Mouse (Mus musculus) embryonic stem cell, embryonic (primary cell): ENCODE results near the gene Magea1.
"Not testable (repeated sequence)": the region's sequence is repeated elsewhere in the genome, so short reads cannot be mapped to it uniquely, and the experiment has no call there.

Source experiments
- CTCF ChIA-PET, 4 experiments: fragments of 300-600 bp in 2 of 4; fragments of 350-600 bp in 2 of 4; sonication (Branson Sonifier 250); formaldehyde crosslinking; loops; one replicate each; lab custom pipeline; 2022; ENCODE audit warnings: inconsistent platforms in 2 of 4; lab: Charles Lee
- POLR2A ChIA-PET, 4 experiments: fragments of 300-600 bp in 2 of 4; fragments of 350-600 bp in 2 of 4; sonication (Branson Sonifier 250); formaldehyde crosslinking; loops; one replicate each; lab custom pipeline; 2022; ENCODE audit warnings: antibody characterized with exemption in 4 of 4, inconsistent platforms in 1 of 4; lab: Charles Lee

Magea1 gene

DNA sequence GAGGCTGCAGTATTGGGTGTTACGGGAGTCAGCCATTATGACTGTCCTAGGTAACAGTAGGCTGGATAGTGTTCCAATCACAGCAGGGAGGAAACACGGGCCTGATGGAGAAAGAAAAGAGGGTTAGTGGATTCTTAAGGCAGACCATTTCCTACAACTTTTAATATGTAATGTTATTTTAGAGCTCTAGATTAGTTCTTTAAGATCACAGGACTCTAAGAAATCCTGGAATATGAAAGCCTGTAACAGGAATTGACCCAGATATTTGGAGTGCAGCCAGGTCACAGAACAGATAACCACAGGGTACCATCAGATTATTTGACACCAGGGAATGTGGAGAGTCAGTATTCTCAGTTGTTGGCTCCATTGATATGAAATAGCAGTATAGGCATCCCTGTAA, at the start of gene Magea1:
Gene Magea1 (minus strand): TSS at position 101 of the 400 bp plus-strand sequence.
- CTCF ChIA-PET, POLR2A ChIA-PET: not testable (repeated sequence)

DNA sequence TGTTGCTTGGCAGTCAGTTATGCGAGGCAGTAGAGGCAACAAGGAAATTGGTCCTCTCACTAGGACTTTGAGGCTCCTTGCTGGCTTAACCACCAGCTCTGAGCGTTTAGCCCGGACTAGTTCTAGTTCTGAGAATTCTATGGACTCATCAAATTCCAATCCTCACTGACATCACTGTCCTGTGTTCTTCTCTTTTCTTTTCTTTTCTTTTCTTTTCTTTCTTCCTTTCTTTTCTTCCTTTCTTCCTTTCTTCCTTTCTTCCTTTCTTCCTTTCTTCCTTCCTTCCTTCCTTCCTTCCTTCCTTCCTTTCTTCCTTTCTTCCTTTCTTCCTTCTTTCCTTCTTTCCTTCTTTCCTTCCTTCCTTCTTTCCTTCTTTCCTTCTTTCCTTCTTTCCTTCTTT, 38.7 kb upstream of the Magea1 start, which contains the start of gene Cldn34b2:
Gene Cldn34b2 (minus strand): TSS at position 101 of the 400 bp plus-strand sequence.
- CTCF ChIA-PET, POLR2A ChIA-PET: not testable (repeated sequence)

DNA sequence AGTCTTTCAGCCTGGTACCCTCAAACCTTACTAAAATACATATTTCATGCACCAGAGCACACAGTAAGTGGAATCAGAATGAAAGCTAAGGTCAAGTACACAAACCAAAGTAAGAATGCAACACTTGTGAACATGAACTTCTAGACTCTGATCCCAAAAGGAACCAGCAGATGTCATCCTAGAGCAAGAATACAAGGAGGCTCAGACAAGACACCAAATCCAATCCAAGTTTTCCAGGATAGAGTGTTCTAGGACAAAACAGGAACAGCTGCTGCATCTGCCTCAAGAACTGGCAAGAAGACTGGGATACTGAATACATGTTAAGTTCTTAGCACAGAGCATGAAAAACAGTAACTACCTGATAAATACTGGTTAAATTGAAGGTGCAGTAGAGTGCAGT, 8.4 kb upstream of the Magea1 start:
- POLR2A ChIA-PET = no interaction called here
- CTCF ChIA-PET = no interaction called here

DNA sequence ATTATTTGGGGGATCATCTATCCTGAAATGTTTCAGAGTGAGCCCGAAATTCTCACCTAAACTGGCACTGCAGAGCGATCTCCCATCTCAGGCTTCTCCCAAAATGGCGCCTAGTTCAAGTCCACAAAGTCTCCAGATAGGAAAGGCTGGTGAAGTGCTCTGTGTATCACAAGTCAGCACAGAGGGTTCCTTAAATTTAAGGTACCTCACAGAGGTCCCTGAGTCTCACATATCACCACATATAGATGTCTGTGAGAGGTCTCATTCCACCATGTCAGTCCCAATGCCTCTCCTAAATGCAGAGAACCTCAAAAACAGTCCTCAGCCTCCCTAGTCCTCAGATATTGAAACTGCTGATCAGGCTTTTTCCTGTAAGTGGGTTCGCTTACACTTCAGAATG, 4.0 kb upstream of the Magea1 start, which contains the start of gene Magea2:
Gene Magea2 (minus strand): TSS at position 101 of the 400 bp plus-strand sequence.
- POLR2A ChIA-PET = not testable (repeated sequence)

DNA sequence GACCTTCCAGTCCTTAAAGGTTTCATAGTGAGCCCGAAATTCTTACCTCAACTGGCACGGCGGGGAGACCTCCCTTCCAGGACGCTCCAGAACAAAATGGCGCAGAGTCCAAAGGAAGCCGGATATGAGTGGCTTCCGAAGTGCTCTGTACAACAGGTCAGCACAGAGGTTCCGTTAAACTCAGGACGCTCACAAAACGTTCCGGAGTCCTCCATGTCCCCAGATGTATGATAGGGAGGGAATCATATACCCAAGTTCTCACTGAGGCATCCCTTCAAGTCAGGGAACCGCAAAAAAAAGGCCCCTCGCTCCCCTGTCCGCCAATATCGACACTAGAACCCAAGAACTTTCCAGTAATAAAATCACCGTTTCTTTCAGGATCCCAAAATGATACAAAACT, 26.5 kb downstream of the Magea1 start, which contains the start of gene Magea5:
Gene Magea5 (minus strand): TSS at position 101 of the 400 bp plus-strand sequence.
- POLR2A ChIA-PET, CTCF ChIA-PET: not testable (repeated sequence)

More for the DNA sequence above, 4.0 kb upstream of the Magea1 start, which contains the start of gene Magea2:
- CTCF ChIA-PET = interaction anchor here in 1 of 4 experiments (0.7 kb wide), 1 partner anchor 283 kb away, joined by 4 read pairs; no protein-coding TSS in a partner anchor
